Mouse (Mus musculus): ENCODE measurements around the gene Spcs1. TPM values are rescaled to one million over a fixed set of nuclear protein-coding genes. Genes with fewer than 3 reads are reported as not detected.

Gene Spcs1
- total and polyA plus RNA-seq, 3 experiments: 150 to 344 (median 181) TPM

DNA sequence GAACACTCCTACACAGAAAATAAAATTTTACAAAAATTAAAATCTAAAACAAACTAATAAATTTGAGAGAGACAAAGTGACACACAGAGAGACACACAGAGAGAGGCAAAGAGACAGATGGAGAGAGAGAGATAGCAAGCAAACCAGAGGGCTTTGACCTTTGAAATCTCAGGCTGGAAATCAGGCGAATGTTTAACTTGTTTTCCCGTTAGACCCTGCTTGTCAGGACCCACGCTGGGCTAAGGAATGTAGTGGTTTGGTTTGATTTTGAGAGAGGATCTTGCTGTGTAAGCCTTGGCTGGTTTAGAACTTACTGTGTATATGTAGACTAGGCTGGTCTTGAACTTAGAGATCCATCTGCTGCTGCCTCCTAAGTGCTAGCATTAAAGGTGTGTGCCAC lies 25.2 kb downstream of the Spcs1 start:
- Histone ChIP-seq H3K4me2 (ENCODE audit: insufficient read depth, low read depth, poor library complexity, severe bottlenecking) (no peak overlapping the region), H3K27me3 (replicated peaks) (no peaks in the 10 kb centered on the region), H3K4me3 (replicated peaks in 1 of 3; ENCODE audit: low read depth in 2 of 3, low read length in 2 of 3, poor library complexity in 1 of 3) (no peak overlapping the region), H3K9ac (ENCODE audit: insufficient read depth, low read depth) (no peak overlapping the region), H3K4me1 (ENCODE audit: control insufficient read depth in 1 of 2, insufficient read depth in 2 of 2) (no peaks in the 10 kb centered on the region), H3K27ac (ENCODE audit: insufficient read depth, low read depth) (no peak overlapping the region), H3K36me3 (replicated peaks in 1 of 2; ENCODE audit: control insufficient read depth in 1 of 2, insufficient read depth in 1 of 2, low read length in 1 of 2) (peaks cover 18 to 62% of the 10 kb centered on the region in 2 experiments), H3K79me2 (replicated peaks; ENCODE audit: control insufficient read depth, extremely low read depth, insufficient read depth, poor library complexity, severe bottlenecking) (no peaks in the 10 kb centered on the region), H3K9me3 (replicated peaks; ENCODE audit: low read length) (no peaks in the 10 kb centered on the region)
- dilution Hi-C loops (cut with MboI; ENCODE audit: extremely low pct_ligation_motif_present, extremely low pct_unique_long_range_greater_than_20kb, low sequenced_read_pairs) (no loop called here), in situ Hi-C loops (cut with MboI; ENCODE audit: low pct_ligation_motif_present, low pct_unique_long_range_greater_than_20kb, low sequenced_read_pairs) (no loop called here)
- DNase-seq (ENCODE audit: extremely low read depth): no peak
- TF ChIP-seq KAT2A (IDR thresholded peaks at IDR 0.05; ENCODE audit: insufficient replicate concordance, low read length): no peak
- no peak for TF ChIP-seq SIN3A (IDR thresholded peaks at IDR 0.05; ENCODE audit: low read length)
- TF ChIP-seq USF1 (IDR thresholded peaks at IDR 0.05; ENCODE audit: low read depth, low read length): no peak
- TF ChIP-seq IRF4 (IDR thresholded peaks at IDR 0.05; ENCODE audit: low read depth, low read length): no peak
- TF ChIP-seq POLR2AphosphoS2 (IDR thresholded peaks at IDR 0.05; ENCODE audit: low read depth, low read length): no peak

DNA sequence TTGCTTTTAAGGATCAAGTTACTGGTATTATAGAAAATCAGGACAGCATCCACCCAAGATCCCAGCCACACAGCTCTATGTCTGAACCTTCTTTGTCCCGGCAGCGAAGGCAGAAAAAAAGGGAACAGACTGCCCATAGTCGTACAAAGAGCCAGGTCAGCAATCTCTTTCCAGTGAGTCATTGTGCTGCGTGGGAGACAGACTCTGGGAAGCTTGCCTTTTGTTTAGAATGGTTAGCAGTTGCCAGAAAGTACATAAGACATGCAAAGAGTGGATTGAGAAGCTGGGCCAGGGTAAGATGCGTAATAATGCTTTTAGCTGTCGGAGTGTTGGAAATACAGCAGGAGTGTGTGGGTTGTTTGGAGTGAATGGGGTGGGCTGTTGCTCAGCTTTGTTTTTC lies 27.3 kb downstream of the Spcs1 start:
- dilution Hi-C loops (cut with MboI; ENCODE audit: extremely low pct_ligation_motif_present, extremely low pct_unique_long_range_greater_than_20kb, low sequenced_read_pairs) (no loop called here), in situ Hi-C loops (cut with MboI; ENCODE audit: low pct_ligation_motif_present, low pct_unique_long_range_greater_than_20kb, low sequenced_read_pairs) (no loop called here)
- Histone ChIP-seq H3K27me3 (replicated peaks) (no peaks in the 10 kb centered on the region), H3K36me3 (replicated peaks in 1 of 2; ENCODE audit: control insufficient read depth in 1 of 2, insufficient read depth in 1 of 2, low read length in 1 of 2) (peaks cover 22 to 68% of the 10 kb centered on the region in 2 experiments), H3K4me1 (ENCODE audit: control insufficient read depth in 1 of 2, insufficient read depth in 2 of 2) (no peaks in the 10 kb centered on the region), H3K4me2 (ENCODE audit: insufficient read depth, low read depth, poor library complexity, severe bottlenecking) (no peak overlapping the region), H3K9ac (ENCODE audit: insufficient read depth, low read depth) (no peak overlapping the region), H3K27ac (ENCODE audit: insufficient read depth, low read depth) (no peak overlapping the region), H3K9me3 (replicated peaks; ENCODE audit: low read length) (no peaks in the 10 kb centered on the region), H3K79me2 (replicated peaks; ENCODE audit: control insufficient read depth, extremely low read depth, insufficient read depth, poor library complexity, severe bottlenecking) (no peaks in the 10 kb centered on the region), H3K4me3 (replicated peaks in 1 of 3; ENCODE audit: low read depth in 2 of 3, low read length in 2 of 3, poor library complexity in 1 of 3) (no peak overlapping the region)
- no peak for TF ChIP-seq MAZ (IDR thresholded peaks at IDR 0.05; ENCODE audit: low read depth, low read length)
- no peak for TF ChIP-seq ZNF384 (IDR thresholded peaks at IDR 0.05; ENCODE audit: low read depth, low read length)
- no peak for TF ChIP-seq GABPA (IDR thresholded peaks at IDR 0.05; ENCODE audit: insufficient replicate concordance, low read depth, low read length)
- TF ChIP-seq CHD1 (IDR thresholded peaks at IDR 0.05; ENCODE audit: low read depth, low read length): no peak
- TF ChIP-seq KAT2A (IDR thresholded peaks at IDR 0.05; ENCODE audit: insufficient replicate concordance, low read length): no peak
- TF ChIP-seq E2F4 (IDR thresholded peaks at IDR 0.05; ENCODE audit: insufficient replicate concordance, low read depth, low read length): no peak
- TF ChIP-seq POLR2AphosphoS2 (IDR thresholded peaks at IDR 0.05; ENCODE audit: low read depth, low read length): no peak
- no peak for TF ChIP-seq USF1 (IDR thresholded peaks at IDR 0.05; ENCODE audit: low read depth, low read length)
- no peak for TF ChIP-seq ETS1 (conservative IDR thresholded peaks at IDR 0.05; ENCODE audit: low read depth, low read length)
- no peak for TF ChIP-seq USF2 (conservative IDR thresholded peaks at IDR 0.05; ENCODE audit: low read depth, low read length)
- no peak for TF ChIP-seq JUN (IDR thresholded peaks at IDR 0.05; ENCODE audit: insufficient read depth, low read depth, low read length)
- TF ChIP-seq ELF1 (IDR thresholded peaks at IDR 0.05; ENCODE audit: low read depth, low read length): no peak
- TF ChIP-seq SIN3A (IDR thresholded peaks at IDR 0.05; ENCODE audit: low read length): no peak
- no peak for TF ChIP-seq TCF12 (IDR thresholded peaks at IDR 0.05; ENCODE audit: low read depth, low read length)
- no peak for TF ChIP-seq MXI1 (IDR thresholded peaks at IDR 0.05; ENCODE audit: low read depth, low read length)
- TF ChIP-seq PAX5 (IDR thresholded peaks at IDR 0.05; ENCODE audit: low read length): no peak
- TF ChIP-seq MYC (IDR thresholded peaks at IDR 0.05; ENCODE audit: low read depth, low read length): no peak
- no peak for DNase-seq (ENCODE audit: extremely low read depth)

Data from CH12.LX (cell line).